Mouse (Mus musculus) megakaryocyte progenitor cell, adult 5-6 weeks (primary cell): Measurements from ENCODE around the gene Zyg11b. TPM values are rescaled to one million over a fixed set of nuclear protein-coding genes. Genes with fewer than 3 reads are reported as not detected.

Source experiments
- ATAC-seq: replicated peaks from 2 replicates; pipeline ENCODE4 v1.8.0; 2016; ENCODE audit warnings: mild to moderate bottlenecking, moderate TSS enrichment, inconsistent platforms; ENCODE audit not compliant: poor library complexity
- total RNA-seq, 2 experiments: library from RNA; stranded (forward) in 1 of 2; stranded (reverse) in 1 of 2; fragments of 157-497, 149-512 nt in 1 of 2; fragments of 200-1000 nt in 1 of 2; gene quantifications; 2 replicates each; pipeline versions ENCODE4 v1.2.3 to v1.2.4; 2015 to 2017

Gene Zyg11b
- total RNA-seq, 2 experiments from 2014 or later, result 18.4 to 19.2 TPM

DNA sequence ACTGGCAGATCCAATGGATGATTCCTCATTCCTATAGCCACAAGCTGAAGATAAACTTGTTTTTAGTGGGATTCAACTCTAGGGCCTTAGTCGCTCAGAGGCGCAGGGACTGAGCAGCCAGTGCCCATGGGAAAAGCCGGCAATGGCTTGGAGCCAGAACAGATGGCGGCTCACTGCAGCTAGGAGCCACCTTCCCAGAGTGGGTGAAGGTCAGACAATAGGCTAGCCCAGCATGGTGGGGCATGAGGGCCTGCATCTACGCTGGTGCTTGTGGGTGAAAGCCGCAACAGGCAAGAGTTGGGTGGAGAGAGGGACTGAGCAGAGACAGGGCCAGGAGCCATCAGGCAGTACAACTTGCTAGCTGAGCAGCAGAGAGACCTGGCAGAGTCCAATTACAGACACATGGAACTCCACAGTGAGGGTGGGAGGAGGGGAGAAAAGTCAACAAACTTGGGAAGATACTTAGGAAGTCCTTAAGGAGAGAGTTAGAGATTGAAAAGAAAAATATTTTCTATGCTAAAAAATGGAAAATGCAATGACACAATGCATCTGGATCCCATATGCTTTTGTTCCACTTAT is 104.5 kb downstream of the Zyg11b start:
- ATAC-seq, result no peak

GRCm38 (mm10) chr4:108192821-108193323 is 108.0 kb downstream of the Zyg11b start:
- no peak for ATAC-seq

DNA sequence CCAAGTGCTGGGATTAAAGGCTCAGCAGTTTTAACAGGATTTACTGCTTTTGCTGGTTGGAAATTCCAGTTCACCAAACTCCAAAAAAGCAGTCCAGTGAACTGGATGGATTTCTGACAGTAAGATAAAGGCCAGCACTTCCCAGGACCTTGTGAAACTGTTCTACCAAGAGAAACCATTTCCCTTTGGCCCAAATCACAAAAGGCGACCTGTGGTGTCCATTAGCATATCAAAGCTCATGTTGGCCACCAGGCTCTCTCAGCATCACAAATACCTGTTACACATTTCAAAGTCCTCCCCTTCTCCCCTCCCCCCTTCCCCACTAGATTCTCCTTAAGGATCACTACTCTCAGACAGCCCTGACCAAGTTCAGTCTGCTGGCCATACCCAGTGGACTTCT is 118.6 kb downstream of the Zyg11b start:
- no peak for ATAC-seq

Other genes with a start within 250 kb of the Zyg11b start
- gene Podn, start 204.7 kb downstream of the Zyg11b start, total RNA-seq (2015), result 0.44 TPM in 1 of 2 replicates, not detected in the other
- not detected in 2 replicates for gene Podn, start 204.7 kb downstream of the Zyg11b start, total RNA-seq (2017)
- 205 and 243 TPM in 2 replicates for gene Scp2, start 156.1 kb downstream of the Zyg11b start, total RNA-seq (2015)
- 288 and 345 TPM in 2 replicates for gene Scp2, start 156.1 kb downstream of the Zyg11b start, total RNA-seq (2017)
- 0.37 and 0.86 TPM in 2 replicates for gene Echdc2, start 135.7 kb downstream of the Zyg11b start, total RNA-seq (2015)
- gene Echdc2, start 135.7 kb downstream of the Zyg11b start, total RNA-seq (2017), result not detected in 2 replicates
- gene Zyg11a, start 83.0 kb downstream of the Zyg11b start, total RNA-seq (2015), result not detected in 2 replicates
- not detected in 2 replicates for gene Zyg11a, start 83.0 kb downstream of the Zyg11b start, total RNA-seq (2017)
- 14.5 and 19.2 TPM in 2 replicates for gene Coa7, start 27.0 kb upstream of the Zyg11b start, total RNA-seq (2015)
- gene Coa7, start 27.0 kb upstream of the Zyg11b start, total RNA-seq (2017), result 6.4 and 11.8 TPM in 2 replicates
- not detected in 2 replicates for gene Shisal2a, start 82.3 kb upstream of the Zyg11b start, total RNA-seq (2015)
- gene Shisal2a, start 82.3 kb upstream of the Zyg11b start, total RNA-seq (2017), result not detected in 2 replicates
- gene Gpx7, start 105.9 kb upstream of the Zyg11b start, total RNA-seq (2015), result 0.46 and 0.79 TPM in 2 replicates
- gene Gpx7, start 105.9 kb upstream of the Zyg11b start, total RNA-seq (2017), result 0.50 and 0.95 TPM in 2 replicates
- gene Tut4, start 158.3 kb upstream of the Zyg11b start, total RNA-seq (2015), result 69.5 and 88.5 TPM in 2 replicates
- gene Tut4, start 158.3 kb upstream of the Zyg11b start, total RNA-seq (2017), result 29.4 and 45.8 TPM in 2 replicates